Mouse (Mus musculus) liver, postnatal 0 days (tissue): ENCODE measurements around the gene Elfn1. TPM values are rescaled to one million over a fixed set of nuclear protein-coding genes. Genes with fewer than 3 reads are reported as not detected.

Experiments
- ATAC-seq: fragments of 200-750 bp; cut with Nextera tagmentation; 2 replicates; pipeline ENCODE4 v1.8.0; 2017; ENCODE audit warnings: mild to moderate bottlenecking, moderate library complexity
- DNase-seq: peaks from one replicate; pipeline ENCODE4 v3.0.0-alpha.2; 2016
- H3K27ac ChIP-seq: fragments of 300-500 bp; sonication (generic); 2 replicates; pipeline ENCODE4 v1.5.1; 2014; ENCODE audit warnings: antibody characterized with exemption, moderate library complexity, mild to moderate bottlenecking, low read depth
- H3K27me3 ChIP-seq: fragments of 300-500 bp; sonication (generic); 2 replicates; pipeline ENCODE4 v1.6.1; 2014; ENCODE audit warnings: low read length, control low read depth, mixed read lengths; ENCODE audit not compliant: insufficient read depth
- H3K36me3 ChIP-seq: fragments of 300-500 bp; sonication (generic); replicated peaks from 2 replicates; pipeline ENCODE4 v1.6.1; 2014; ENCODE audit warnings: mild to moderate bottlenecking, control low read depth, low read length, moderate library complexity, mixed read lengths; ENCODE audit not compliant: insufficient read depth
- H3K4me1 ChIP-seq: fragments of 300-500 bp; sonication (generic); 2 replicates; pipeline ENCODE4 v1.6.1; 2014; ENCODE audit warnings: antibody characterized with exemption, mild to moderate bottlenecking, control low read depth; ENCODE audit not compliant: insufficient read depth
- H3K4me2 ChIP-seq: fragments of 300-500 bp; sonication (generic); 2 replicates; pipeline ENCODE4 v1.6.1; 2014; ENCODE audit warnings: low read depth, mild to moderate bottlenecking, low read length, moderate library complexity, mixed read lengths
- H3K4me3 ChIP-seq: fragments of 300-500 bp; sonication (generic); 2 replicates; pipeline ENCODE4 v1.5.1; 2014; ENCODE audit warnings: low read depth, low read length
- H3K9ac ChIP-seq: fragments of 300-500 bp; sonication (generic); replicated peaks from 2 replicates; pipeline ENCODE4 v1.6.1; 2014; ENCODE audit warnings: mild to moderate bottlenecking, moderate library complexity
- H3K9me3 ChIP-seq: fragments of 300-500 bp; sonication (generic); 2 replicates; pipeline ENCODE4 v1.6.1; 2016; ENCODE audit warnings: mild to moderate bottlenecking, control low read depth, low read length, mixed read lengths
- CTCF ChIP-seq: sonication (generic); IDR thresholded peaks from 2 replicates; pipeline ENCODE4 v1.5.1; 2016; ENCODE audit warnings: antibody characterized with exemption, low read depth
- EP300 ChIP-seq: IDR thresholded peaks from 2 replicates; pipeline ENCODE4 v1.6.1; 2016; ENCODE audit warnings: antibody characterized with exemption, low read depth, mild to moderate bottlenecking
- WGBS: fragments of 180-500 bp; shearing (Covaris S2); extraction: QIAGEN DNeasy Blood & Tissue Kit; methylation state at CpG from one replicate; pipeline ENCODE4 v1.1.7; 2014; ENCODE audit not compliant: insufficient replicate concordance; 5-methylcytosine and 5-hydroxymethylcytosine counted together
- polyA plus RNA-seq: library from polyadenylated mRNA; unstranded; fragments of >200 nt; fragmentation: Nextera tagmentation; extraction: Ambion mirVana; gene quantifications from 2 replicates; pipeline ENCODE4 v1.2.1, GENCODE M21; 2015

The Elfn1 gene
- polyA plus RNA-seq, 1 experiment from 2014 or later, result not detected

DNA sequence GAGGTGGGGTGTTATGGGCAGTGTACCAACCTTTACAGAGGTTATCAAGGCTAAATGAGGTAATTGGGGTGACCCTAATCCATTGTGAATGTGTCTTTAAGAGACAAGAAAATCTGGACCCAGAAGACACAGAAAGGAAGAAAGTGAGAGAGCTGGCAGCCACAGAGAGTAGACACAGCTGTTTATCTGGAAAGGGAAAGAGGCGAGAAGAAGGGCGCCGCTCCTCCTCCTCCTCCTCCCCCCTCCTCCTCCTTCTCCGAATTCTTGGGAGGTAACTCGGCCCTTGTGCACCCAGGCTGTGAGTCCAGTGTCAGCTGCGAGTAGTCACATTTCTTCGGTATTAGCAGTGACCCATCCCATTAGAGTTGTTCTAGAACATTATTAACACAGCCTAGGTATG lies 8.7 kb upstream of the Elfn1 start:
- no peaks in the 10 kb centered on the region for H3K36me3 ChIP-seq
- H3K27ac ChIP-seq, result no peak overlapping the region
- no peak overlapping the region for H3K4me2 ChIP-seq
- no peak overlapping the region for H3K9ac ChIP-seq
- H3K27me3 ChIP-seq, result 0 out of 2 replicates have a peak, but pooled peaks cover 11% of the 10 kb centered on the region
- 53% methylated on average over 7 of the region's 7 CpGs for WGBS
- no peak overlapping the region for H3K4me3 ChIP-seq
- no peak for ATAC-seq
- TF ChIP-seq EP300, result no peak
- TF ChIP-seq CTCF, result no peak
- DNase-seq, result no peak
- H3K4me1 ChIP-seq, result no peaks in the 10 kb centered on the region
- H3K9me3 ChIP-seq, result no peaks in the 10 kb centered on the region

GRCm38 (mm10) chr5:139905121-139905520 lies 2.6 kb upstream of the Elfn1 start:
- Histone ChIP-seq H3K4me1 (peaks cover 21% of the 10 kb centered on the region), H3K9ac (no peak overlapping the region), H3K27me3 (peaks cover 54% of the 10 kb centered on the region), H3K4me2 (no peak overlapping the region), H3K36me3 (no peaks in the 10 kb centered on the region), H3K4me3 (no peak overlapping the region), H3K9me3 (no peaks in the 10 kb centered on the region), H3K27ac (no peak overlapping the region)
- DNase-seq (no peak), ATAC-seq (no peak)
- WGBS, result 57% methylated on average over 5 of the region's 5 CpGs
- TF ChIP-seq EP300 (no peak), CTCF (no peak)

DNA sequence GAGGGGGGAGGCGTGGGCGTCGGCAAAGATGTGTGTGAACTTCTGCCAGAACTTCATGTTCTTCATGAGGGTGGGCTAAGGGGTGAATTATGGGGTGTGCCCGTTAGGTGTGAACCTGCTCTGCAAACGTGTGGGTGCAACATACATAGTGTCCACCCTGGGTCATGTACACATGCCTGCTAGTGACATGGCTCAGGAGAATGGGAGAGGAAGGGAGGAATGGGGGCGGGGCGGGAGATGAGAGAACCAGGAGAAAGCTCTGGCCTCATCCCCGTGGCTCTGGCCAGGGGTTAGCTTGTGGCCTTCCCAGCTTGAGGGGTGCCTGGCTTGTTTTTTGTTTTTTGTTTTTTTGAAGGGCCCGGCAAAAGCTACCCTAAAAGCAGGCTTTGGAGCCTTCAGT lies 1.2 kb upstream of the Elfn1 start:
- H3K27ac ChIP-seq, result no peak overlapping the region
- no peaks in the 10 kb centered on the region for H3K9me3 ChIP-seq
- no peak overlapping the region for H3K4me2 ChIP-seq
- WGBS, result 19% methylated on average over 9 of the region's 9 CpGs
- no peaks in the 10 kb centered on the region for H3K36me3 ChIP-seq
- H3K27me3 ChIP-seq, result peaks cover 65% of the 10 kb centered on the region
- DNase-seq (no peak), ATAC-seq (no peak)
- TF ChIP-seq CTCF, result no peak
- TF ChIP-seq EP300, result no peak
- no peak overlapping the region for H3K9ac ChIP-seq
- no peak overlapping the region for H3K4me3 ChIP-seq
- peaks cover 25% of the 10 kb centered on the region for H3K4me1 ChIP-seq

GRCm38 (mm10) chr5:139907241-139907640 lies 502 bp upstream of the Elfn1 start:
- H3K4me1 ChIP-seq, result peaks cover 25% of the 10 kb centered on the region
- H3K27me3 ChIP-seq, result peaks cover 73% of the 10 kb centered on the region
- no peak for DNase-seq
- peak overlapping the region; percentile 82 for H3K4me2 ChIP-seq
- no peak overlapping the region for H3K27ac ChIP-seq
- H3K4me3 ChIP-seq, result peak overlapping the region; percentile 55; the same call in 1 of the 2 replicates
- no peak for TF ChIP-seq EP300
- no peak for TF ChIP-seq CTCF
- H3K36me3 ChIP-seq, result no peaks in the 10 kb centered on the region
- H3K9ac ChIP-seq, result no peak overlapping the region
- 2% methylated on average over 19 of the region's 19 CpGs for WGBS
- H3K9me3 ChIP-seq, result no peaks in the 10 kb centered on the region
- ATAC-seq, result no peak

- ATAC-seq (no peak), DNase-seq (no peak)
- TF ChIP-seq EP300, result no peak
- no peak for TF ChIP-seq CTCF
- Histone ChIP-seq H3K4me1 (peaks cover 31% of the 10 kb centered on the region), H3K36me3 (no peaks in the 10 kb centered on the region), H3K4me2 (peak overlapping the region; percentile 82), H3K27me3 (peaks cover 84% of the 10 kb centered on the region), H3K27ac (no peak overlapping the region), H3K4me3 (peak overlapping the region; percentile 55), H3K9me3 (no peaks in the 10 kb centered on the region), H3K9ac (peak overlapping the region; percentile 30; the same call in 1 of the 2 replicates)
- 1% methylated on average over 42 of the region's 78 CpGs for WGBS
Measured at GRCm38 (mm10) chr5:139908243-139908810, 584 bp downstream of the Elfn1 start.

DNA sequence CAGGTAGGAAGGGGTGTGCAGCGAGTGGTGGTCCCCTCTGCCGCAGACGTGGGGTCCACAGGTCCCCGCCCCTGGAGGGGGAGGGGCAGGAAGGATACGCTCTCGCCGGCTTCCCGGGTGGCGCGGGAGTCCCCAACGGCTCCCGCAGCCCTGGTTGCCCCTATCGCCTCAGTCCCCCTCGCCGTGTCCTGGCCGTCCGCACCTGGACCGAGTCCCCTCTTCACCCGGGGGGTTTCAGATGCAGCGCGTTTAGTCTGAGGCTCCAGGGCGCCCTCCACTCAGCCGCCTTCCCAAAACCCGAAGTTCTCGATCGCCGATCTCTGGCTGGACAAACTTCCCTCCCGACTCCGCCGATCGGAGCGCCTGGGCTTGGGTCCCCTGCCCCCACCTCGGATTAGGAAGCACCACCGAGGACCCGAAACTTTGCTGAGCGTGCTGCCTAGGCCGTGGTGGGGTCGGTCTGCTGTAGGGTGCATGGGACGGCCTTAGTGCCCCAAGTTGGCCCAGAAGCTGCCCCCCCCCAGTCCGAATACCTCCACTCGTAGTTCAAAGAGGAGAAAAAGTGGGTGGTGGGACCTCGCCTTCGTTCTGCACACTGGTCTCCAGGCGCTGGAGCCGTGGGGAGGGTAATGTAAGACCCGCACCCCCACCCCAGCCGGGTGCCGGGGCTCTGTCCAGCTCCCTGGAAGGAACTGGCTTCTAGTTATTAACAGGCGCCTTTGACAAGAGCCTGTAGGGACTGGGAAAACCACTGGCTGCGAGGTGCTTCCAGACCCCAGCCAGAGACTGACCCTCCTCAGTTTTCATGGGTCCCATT lies 1.3 kb downstream of the Elfn1 start:
- DNase-seq, result no peak

More for the DNA sequence above, 1.3 kb downstream of the Elfn1 start:
- Histone ChIP-seq H3K9me3 (no peaks in the 10 kb centered on the region), H3K27me3 (peaks cover 87% of the 10 kb centered on the region), H3K4me3 (peak overlapping the region; percentile 55), H3K36me3 (no peaks in the 10 kb centered on the region), H3K4me2 (peak overlapping the region; percentile 82), H3K9ac (peak overlapping the region; percentile 30; the same call in 1 of the 2 replicates), H3K27ac (no peak overlapping the region), H3K4me1 (peaks cover 31% of the 10 kb centered on the region)
- TF ChIP-seq EP300 (no peak), CTCF (no peak)
- WGBS, result 2% methylated on average over 48 of the region's 50 CpGs
- no peak for ATAC-seq
